22 mouse cellular contexts compared by ENCODE assay signal in the genomic region with DNA sequence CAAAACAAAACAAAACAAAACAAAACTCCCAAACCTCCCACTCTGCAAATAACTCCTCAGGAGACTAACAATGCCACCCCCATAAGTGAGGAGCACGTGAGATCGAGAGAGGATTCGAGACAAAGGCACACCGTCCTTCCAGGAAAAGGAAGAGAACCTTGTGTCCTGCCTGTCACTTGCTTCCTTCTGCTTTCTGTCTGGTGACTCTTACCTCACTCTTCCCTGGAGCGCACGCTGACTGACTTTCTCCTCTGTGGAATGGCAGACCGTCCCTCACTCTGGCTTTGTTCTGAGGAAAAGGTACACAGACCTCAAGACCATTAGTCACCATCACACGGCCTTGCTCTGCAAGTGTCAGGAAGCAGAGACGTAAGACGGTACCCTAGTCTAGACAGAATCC. TPM values are rescaled to one million over a fixed set of nuclear protein-coding genes. Genes with fewer than 3 reads are reported as not detected.
"Had no signal": no experiment of that assay in that cellular context is flagged by ENCODE, and none has a peak within 500 bp of the region (broad histone marks: within the 10 kb centered on the region; RNA-seq: fewer than 3 reads in every experiment).

No protein-coding gene starts in this region.

- H3K27ac ChIP-seq: kidney, postnatal 0 days; layer of hippocampus, adult 2 months; liver, embryonic 14.5 days; midbrain, embryonic 10.5 days; midbrain, embryonic 13.5 days; neural tube, embryonic 13.5 days; stomach, embryonic 15.5 days had no signal

- H3K27me3 ChIP-seq: midbrain, embryonic 13.5 days; neural tube, embryonic 13.5 days; stomach, embryonic 15.5 days had no signal

- H3K4me1 ChIP-seq: stomach, embryonic 15.5 days had no signal

- H3K9ac ChIP-seq: liver, embryonic 14.5 days; liver, postnatal 0 days; lung, embryonic 14.5 days; midbrain, embryonic 13.5 days; neural tube, embryonic 13.5 days; stomach, embryonic 15.5 days had no signal

- DNase-seq: kidney, postnatal 25 days; layer of hippocampus, adult 9-11 months; liver, postnatal 0 days; lung, embryonic 14.5 days; retina, postnatal 1 day; right cerebral cortex, postnatal 25 days; spleen, adult 18-20 months; thymus, postnatal 25 days had no signal

- H3K4me3 ChIP-seq: layer of hippocampus, adult 2 months; midbrain, embryonic 10.5 days; midbrain, embryonic 13.5 days; myocyte; neural tube, embryonic 13.5 days; stomach, embryonic 15.5 days had no signal

- H3K9me3 ChIP-seq: midbrain, embryonic 10.5 days; midbrain, embryonic 13.5 days; neural tube, embryonic 13.5 days; stomach, embryonic 15.5 days had no signal

- H3K36me3 ChIP-seq: midbrain, embryonic 13.5 days; neural tube, embryonic 13.5 days had no signal

- ATAC-seq: liver, postnatal 0 days; lung, postnatal 0 days; midbrain, embryonic 13.5 days; midbrain, embryonic 16.5 days had no signal

- H3K4me2 ChIP-seq: lung, embryonic 14.5 days; midbrain, embryonic 13.5 days; neural tube, embryonic 13.5 days; stomach, embryonic 15.5 days had no signal

RNA-seq across cellular contexts. Expression of a gene that starts 9.2 kb away (rescaled TPM):
- total RNA-seq: liver, adult 2 months; monocyte, adult 5-6 weeks; neutrophil, adult 5-6 weeks had no signal
- polyA plus RNA-seq: liver, adult 2 months had no signal

RNA-seq across cellular contexts. Expression of a gene that starts 18.2 kb away (rescaled TPM):
- total RNA-seq: monocyte, adult 5-6 weeks; neutrophil, adult 5-6 weeks had no signal
- polyA plus RNA-seq: kidney, embryonic 14.5 days; midbrain, embryonic 10.5 days; midbrain, embryonic 13.5 days; myocyte had no signal
